Mouse (Mus musculus) midbrain, embryonic 14.5 days (tissue): ENCODE results near the gene Med16. TPM values are rescaled to one million over a fixed set of nuclear protein-coding genes. Genes with fewer than 3 reads are reported as not detected.
A peak's percentile ranks its signal among the peaks of the same experiment; 100 is the strongest.

ENCODE experiments used
- ATAC-seq: fragments of 200-750 bp; cut with Nextera tagmentation; 2 replicates; pipeline ENCODE4 v1.8.0; 2017; ENCODE audit warnings: moderate number of reproducible peaks, moderate library complexity; ENCODE audit not compliant: low FRiP score, low TSS enrichment
- DNase-seq: peaks from one replicate; pipeline ENCODE4 v3.0.0-alpha.2; 2015
- H3K27ac ChIP-seq: fragments of 300-500 bp; sonication (generic); replicated peaks from 2 replicates; pipeline ENCODE4 v1.5.1; 2014; ENCODE audit warnings: mild to moderate bottlenecking, low read depth, low read length, moderate library complexity
- H3K27me3 ChIP-seq: fragments of 300-500 bp; sonication (generic); 2 replicates; pipeline ENCODE4 v1.6.1; 2014; ENCODE audit warnings: low read length, control low read depth, mixed read lengths; ENCODE audit not compliant: control insufficient read depth, insufficient read depth
- H3K36me3 ChIP-seq: fragments of 300-500 bp; sonication (generic); 2 replicates; pipeline ENCODE4 v1.6.1; 2014; ENCODE audit warnings: low read length, control low read depth; ENCODE audit not compliant: control insufficient read depth, insufficient read depth
- H3K4me1 ChIP-seq: fragments of 300-500 bp; sonication (generic); 2 replicates; pipeline ENCODE4 v1.6.1; 2014; ENCODE audit warnings: mild to moderate bottlenecking, antibody characterized with exemption, low read length, control low read depth; ENCODE audit not compliant: control insufficient read depth, insufficient read depth
- H3K4me2 ChIP-seq: fragments of 300-500 bp; sonication (generic); 2 replicates; pipeline ENCODE4 v1.6.1; 2014; ENCODE audit warnings: mild to moderate bottlenecking, low read length, moderate library complexity
- H3K4me3 ChIP-seq: fragments of 300-500 bp; sonication (generic); replicated peaks from 2 replicates; pipeline ENCODE4 v1.5.1; 2014; ENCODE audit warnings: low read depth, low read length
- H3K9ac ChIP-seq: fragments of 300-500 bp; sonication (generic); replicated peaks from 2 replicates; pipeline ENCODE4 v1.6.1; 2014; ENCODE audit warnings: mild to moderate bottlenecking, low read length, moderate library complexity
- H3K9me3 ChIP-seq: fragments of 300-500 bp; sonication (generic); 2 replicates; pipeline ENCODE4 v1.6.1; 2016; ENCODE audit warnings: low read length, control low read depth, mixed read lengths; ENCODE audit not compliant: control insufficient read depth
- WGBS: fragments of 180-500 bp; shearing (Covaris S2); extraction: QIAGEN DNeasy Blood & Tissue Kit; methylation state at CpG from one replicate; pipeline ENCODE4 v1.1.7; 2014; 5-methylcytosine and 5-hydroxymethylcytosine counted together
- polyA plus RNA-seq: library from polyadenylated mRNA; unstranded; fragments of >200 nt; fragmentation: Nextera tagmentation; extraction: Ambion mirVana; gene quantifications from 2 replicates; pipeline ENCODE4 v1.2.1, GENCODE M21; 2014

Gene Med16
- polyA plus RNA-seq, 1 experiment from 2014 or later: 57.2 TPM

DNA sequence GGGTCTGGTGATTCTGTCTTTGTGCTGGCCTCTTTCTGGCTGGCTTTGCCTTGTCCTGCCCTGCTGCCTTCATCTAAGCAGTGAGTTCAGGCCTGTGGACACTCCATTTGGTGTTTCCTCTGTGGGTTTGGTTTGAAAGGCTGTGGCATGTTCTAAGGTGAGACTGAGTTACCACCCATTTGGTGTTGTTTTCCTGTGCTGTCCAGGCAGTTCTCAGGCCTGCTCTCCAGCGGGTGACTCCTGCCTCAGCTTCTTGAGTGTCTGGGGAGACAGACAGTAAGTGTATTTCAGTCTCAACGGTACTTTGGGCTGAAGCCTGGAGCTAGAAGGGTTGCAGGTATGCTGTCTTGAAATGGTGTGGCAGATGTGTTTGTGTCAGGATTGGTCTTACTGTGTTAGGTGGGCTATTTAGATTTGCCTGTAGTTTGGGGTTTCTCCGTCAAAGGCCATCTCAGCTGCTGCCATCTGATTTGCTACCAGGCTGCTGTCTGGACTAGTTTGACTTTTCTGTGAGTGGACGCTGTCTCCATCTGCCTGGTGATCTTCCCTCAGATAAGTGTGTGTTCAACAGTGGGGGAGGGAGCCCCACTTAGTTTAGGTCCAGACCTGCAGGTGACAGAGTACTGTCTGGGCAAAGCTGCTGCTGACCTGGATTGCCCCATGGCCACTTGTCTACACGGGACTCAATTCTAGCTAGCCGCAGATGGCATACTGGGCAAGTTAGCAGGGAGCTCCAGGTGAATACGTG is 51.8 kb downstream of the Med16 start:
- no peaks in the 10 kb centered on the region for H3K27me3 ChIP-seq
- 0 out of 2 replicates have a peak overlapping the region, but pooled peaks have one; percentile 26 for H3K27ac ChIP-seq
- ATAC-seq: no peak
- peak overlapping the region; percentile 98 for H3K4me3 ChIP-seq
- WGBS: 58% methylated on average over 7 of the region's 7 CpGs
- no peak for DNase-seq
- peaks cover 49% of the 10 kb centered on the region for H3K4me1 ChIP-seq
- peaks cover 46% of the 10 kb centered on the region for H3K36me3 ChIP-seq
- H3K4me2 ChIP-seq: peak overlapping the region; percentile 93
- H3K9me3 ChIP-seq: no peaks in the 10 kb centered on the region
- peak overlapping the region; percentile 93 for H3K9ac ChIP-seq

DNA sequence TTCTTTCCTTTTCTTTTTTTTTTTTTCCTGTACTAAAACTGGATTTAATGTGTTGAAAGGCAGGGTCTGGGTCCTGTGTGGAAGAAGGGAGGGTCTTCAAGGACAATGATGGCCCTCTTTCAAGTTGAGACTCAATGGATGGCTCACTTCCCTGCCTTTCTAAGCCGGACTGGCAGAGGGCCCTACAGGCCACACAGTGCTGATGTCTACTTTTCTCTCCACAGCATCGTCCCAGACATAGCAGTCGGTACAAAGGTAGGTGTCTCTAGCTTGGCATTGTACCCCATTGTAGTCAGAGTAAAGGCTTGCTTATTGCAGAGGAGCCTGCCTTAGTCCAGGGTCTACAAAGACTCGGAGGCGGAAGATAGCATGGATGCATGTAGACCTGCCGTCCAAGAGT is 52.4 kb downstream of the Med16 start:
- peaks cover 55% of the 10 kb centered on the region for H3K4me1 ChIP-seq
- H3K27me3 ChIP-seq: no peaks in the 10 kb centered on the region
- H3K4me3 ChIP-seq: peak overlapping the region; percentile 98
- 45% methylated on average over 6 of the region's 6 CpGs for WGBS
- peak overlapping the region; percentile 93 for H3K9ac ChIP-seq
- DNase-seq: no peak
- H3K36me3 ChIP-seq: peaks cover 40% of the 10 kb centered on the region
- H3K27ac ChIP-seq: peak overlapping the region; percentile 26; the same call in 1 of the 2 replicates
- H3K9me3 ChIP-seq: no peaks in the 10 kb centered on the region
- H3K4me2 ChIP-seq: peak overlapping the region; percentile 93
- no peak for ATAC-seq

DNA sequence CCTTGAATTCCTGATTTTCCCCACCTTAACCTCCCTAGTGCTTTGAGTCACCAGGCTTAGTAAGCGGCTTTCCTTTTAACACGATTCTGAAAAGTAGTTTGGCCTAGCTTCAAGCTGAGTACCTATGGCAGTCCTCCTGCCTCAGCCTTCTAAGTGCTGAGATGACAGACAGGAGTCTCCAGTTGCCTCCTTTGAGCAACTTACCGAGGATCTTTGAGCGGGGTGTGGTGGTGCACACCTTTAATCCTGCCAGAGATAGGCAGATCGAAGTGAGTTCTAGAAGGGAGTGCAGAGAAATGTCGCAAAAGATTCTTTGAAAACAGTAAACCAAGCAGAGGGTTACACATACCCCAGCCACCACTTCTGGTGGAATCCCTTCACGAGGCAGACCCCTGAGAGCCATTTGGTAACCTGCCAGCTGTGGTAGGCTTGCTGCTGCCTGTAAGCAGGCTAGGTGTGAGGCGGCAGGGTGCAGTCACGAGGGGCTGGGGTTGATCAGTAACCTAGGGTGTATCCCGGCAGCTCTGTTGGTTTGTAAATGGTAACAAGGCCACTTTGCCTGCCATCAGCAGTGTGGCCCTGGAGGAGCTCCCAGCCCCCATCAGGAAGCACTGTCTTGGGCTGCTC is 53.1 kb downstream of the Med16 start:
- peak overlapping the region; percentile 93 for H3K4me2 ChIP-seq
- peaks cover 34% of the 10 kb centered on the region for H3K36me3 ChIP-seq
- DNase-seq: peak; percentile 51
- H3K4me3 ChIP-seq: peak overlapping the region; percentile 98
- no peak for ATAC-seq
- no peaks in the 10 kb centered on the region for H3K9me3 ChIP-seq
- peak overlapping the region; percentile 93 for H3K9ac ChIP-seq
- 4% methylated on average over 10 of the region's 10 CpGs for WGBS
- H3K27ac ChIP-seq: peak overlapping the region; percentile 100
- H3K27me3 ChIP-seq: no peaks in the 10 kb centered on the region
- H3K4me1 ChIP-seq: peaks cover 56% of the 10 kb centered on the region

DNA sequence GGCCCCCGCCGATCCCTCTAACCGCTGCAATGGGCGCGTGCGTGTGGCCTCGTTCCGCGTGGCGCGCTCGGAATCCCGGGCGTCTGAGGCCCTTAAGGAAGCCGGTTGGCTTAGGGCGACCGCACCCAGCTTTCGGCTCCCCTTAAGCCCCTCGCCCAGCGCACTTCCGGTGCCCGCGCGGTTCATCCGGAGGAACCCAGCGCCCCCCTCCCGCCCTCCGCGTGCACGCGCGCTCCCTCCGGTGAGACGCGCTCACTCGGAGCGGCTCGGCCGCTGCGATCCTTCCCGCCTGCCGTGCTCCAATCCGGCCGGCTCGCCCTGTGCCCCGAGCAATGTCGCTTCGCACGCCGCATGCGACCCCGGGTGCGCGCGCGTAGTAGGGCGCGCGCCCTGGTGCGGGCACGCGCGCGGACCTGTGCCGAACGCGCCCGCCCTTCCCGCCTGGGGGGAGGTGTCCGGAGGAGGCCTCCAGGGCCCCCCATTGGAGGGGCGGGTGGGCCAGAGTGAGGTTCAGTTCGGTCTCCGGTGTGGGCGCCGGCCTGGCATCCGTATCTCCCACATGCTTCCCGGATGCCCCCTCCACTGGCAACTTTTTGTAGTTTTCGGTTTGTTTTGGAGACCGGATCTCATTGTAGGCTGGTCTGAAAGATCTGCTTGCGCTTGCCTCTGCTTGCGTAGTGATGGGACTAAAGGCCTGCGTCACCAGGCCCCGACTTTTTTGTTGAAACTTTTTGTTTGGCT is 53.8 kb downstream of the Med16 start:
- Histone ChIP-seq H3K4me1 (peaks cover 56% of the 10 kb centered on the region), H3K4me3 (peak overlapping the region; percentile 98), H3K9ac (peak overlapping the region; percentile 93), H3K27me3 (no peaks in the 10 kb centered on the region), H3K36me3 (peaks cover 27% of the 10 kb centered on the region), H3K4me2 (peak overlapping the region; percentile 93), H3K27ac (peak overlapping the region; percentile 100), H3K9me3 (no peaks in the 10 kb centered on the region)
- ATAC-seq: peak; percentile 38
- DNase-seq: peak; percentile 88
- WGBS: under 1% methylated on average over 83 of the region's 83 CpGs

DNA sequence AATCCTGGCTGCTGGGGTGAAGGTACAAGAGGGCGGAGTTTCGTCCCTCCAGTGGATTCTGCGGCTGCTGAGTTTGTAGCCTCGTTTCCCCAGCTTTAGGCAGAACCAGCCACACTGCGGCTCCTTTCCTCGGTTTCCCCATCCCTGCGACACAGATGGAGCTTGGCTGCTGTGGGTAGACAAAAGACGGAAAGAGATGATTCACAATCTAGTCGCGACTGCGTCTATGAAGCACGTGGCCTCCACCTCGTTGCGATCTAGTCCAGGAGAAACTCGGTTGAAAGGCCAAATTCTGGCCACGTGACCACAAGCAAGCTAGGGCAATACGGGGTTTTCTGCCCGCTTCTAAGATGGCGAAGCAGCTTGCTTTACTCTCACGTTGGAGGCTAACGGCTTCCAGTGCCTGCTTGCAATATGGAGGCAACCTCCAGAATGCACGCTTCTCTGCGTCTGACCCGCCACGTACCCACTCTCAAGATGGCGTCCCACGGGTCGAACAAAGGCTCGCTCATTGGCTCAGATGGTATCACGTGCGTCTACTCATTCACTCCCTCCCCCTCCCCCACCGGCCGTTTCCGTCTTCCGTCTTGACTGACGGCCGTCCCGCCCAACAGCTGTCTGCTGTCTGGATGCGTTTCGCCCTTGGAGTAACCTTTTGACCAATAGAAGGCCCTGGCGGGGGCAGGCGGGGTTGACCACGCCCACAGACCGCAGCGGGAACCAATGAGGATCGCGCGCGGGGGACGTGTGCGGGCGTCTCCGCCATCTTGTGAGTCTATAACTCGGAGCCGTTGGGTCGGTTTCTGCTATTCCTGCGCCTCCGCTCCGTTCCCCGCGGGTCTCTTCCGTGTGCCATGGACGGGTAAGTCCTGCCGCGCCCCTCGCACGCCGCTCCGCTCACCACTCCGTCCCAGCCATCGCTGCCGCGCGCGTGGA is 54.6 kb downstream of the Med16 start, which contains the start of gene Ptbp1:
Gene Ptbp1 (plus strand): TSS at position 568 of the 936 bp plus-strand sequence.
- peaks cover 56% of the 10 kb centered on the region for H3K4me1 ChIP-seq
- peaks cover 18% of the 10 kb centered on the region for H3K36me3 ChIP-seq
- WGBS: under 1% methylated on average over 75 of the region's 75 CpGs
- peak within 1 kb of the TSS; percentile 98 for H3K4me3 ChIP-seq
- H3K9me3 ChIP-seq: no peaks in the 10 kb centered on the region
- peak; percentile 100 for DNase-seq
- H3K27ac ChIP-seq: peak within 1 kb of the TSS; percentile 100
- ATAC-seq: peak; percentile 93
- H3K4me2 ChIP-seq: peak within 1 kb of the TSS; percentile 93
- peak within 1 kb of the TSS; percentile 93 for H3K9ac ChIP-seq
- no peaks in the 10 kb centered on the region for H3K27me3 ChIP-seq

DNA sequence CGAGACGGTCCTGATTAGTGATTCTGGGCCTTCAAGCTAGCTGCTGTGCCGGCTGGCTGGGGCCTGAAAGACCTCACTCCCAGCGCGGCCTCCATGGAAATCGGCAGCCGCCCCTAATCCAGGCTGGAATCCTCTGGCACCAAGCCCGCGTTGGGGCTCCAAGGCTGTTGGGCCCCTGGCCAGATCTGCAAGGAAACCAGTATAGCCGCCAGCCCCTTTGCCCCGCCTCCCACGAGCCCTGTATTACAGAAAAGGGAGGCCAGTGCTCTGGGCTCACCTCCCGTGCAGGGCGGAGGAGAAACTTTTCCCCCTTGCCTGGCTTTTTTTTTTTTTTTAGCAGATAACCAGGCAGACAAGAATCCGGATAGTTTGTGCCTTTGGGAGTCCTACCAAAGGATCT is 55.3 kb downstream of the Med16 start:
- DNase-seq (peak; percentile 94), ATAC-seq (peak; percentile 41)
- WGBS: 0% methylated on average over 15 of the region's 15 CpGs
- peaks cover 11% of the 10 kb centered on the region for H3K36me3 ChIP-seq
- peak overlapping the region; percentile 100 for H3K27ac ChIP-seq
- H3K4me1 ChIP-seq: peaks cover 55% of the 10 kb centered on the region
- H3K9me3 ChIP-seq: no peaks in the 10 kb centered on the region
- H3K27me3 ChIP-seq: no peaks in the 10 kb centered on the region
- H3K4me3 ChIP-seq: peak overlapping the region; percentile 98
- H3K4me2 ChIP-seq: peak overlapping the region; percentile 90
- H3K9ac ChIP-seq: peak overlapping the region; percentile 74

DNA sequence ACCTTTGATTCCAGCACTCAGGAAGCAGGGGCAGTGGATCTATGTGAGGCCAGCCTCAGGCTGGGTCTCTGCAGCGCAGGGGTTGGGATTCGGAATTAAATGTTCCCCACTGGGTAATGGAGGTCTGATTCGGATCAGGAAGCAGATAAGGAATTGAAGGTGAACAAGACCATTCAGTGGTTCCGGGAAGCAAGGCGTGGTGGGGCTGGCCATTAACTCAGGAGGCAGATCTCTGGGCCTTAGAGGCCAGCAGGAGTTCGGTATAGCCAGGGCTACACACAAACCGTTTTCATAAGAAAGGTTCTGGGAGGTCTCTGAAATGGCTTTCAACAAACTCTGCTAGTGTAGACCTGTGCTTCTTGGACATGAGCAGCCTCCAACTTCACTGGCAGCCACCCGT is 55.9 kb downstream of the Med16 start:
- DNase-seq (no peak), ATAC-seq (no peak)
- WGBS: 14% methylated on average over 8 of the region's 8 CpGs
- H3K4me1 ChIP-seq: peaks cover 49% of the 10 kb centered on the region
- no peaks in the 10 kb centered on the region for H3K9me3 ChIP-seq
- peak overlapping the region; percentile 100 for H3K27ac ChIP-seq
- H3K4me3 ChIP-seq: peak overlapping the region; percentile 98
- peak overlapping the region; percentile 74 for H3K9ac ChIP-seq
- H3K4me2 ChIP-seq: peak overlapping the region; percentile 90
- H3K27me3 ChIP-seq: no peaks in the 10 kb centered on the region
- peaks cover 11% of the 10 kb centered on the region for H3K36me3 ChIP-seq
